Mouse (Mus musculus) ES-E14 (cell line): ENCODE measurements at regions not wholly inside any gene's neighbourhood (a gene's known extent, or its start where the extent isn't known, plus 50 kb on each side); places are given as distances from the start of the nearest gene placed in this dataset.

ENCODE experiments used
- CHD2 ChIP-seq: IDR thresholded peaks from 2 replicates; pipeline ENCODE4 v1.6.1; 2014; ENCODE audit warnings: mild to moderate bottlenecking, low read depth, low read length, inconsistent platforms
- MAFK ChIP-seq: IDR thresholded peaks from 2 replicates; pipeline ENCODE4 v1.6.1; 2014; ENCODE audit warnings: mild to moderate bottlenecking, low read depth, low read length, inconsistent platforms; ENCODE audit not compliant: insufficient read depth

DNA sequence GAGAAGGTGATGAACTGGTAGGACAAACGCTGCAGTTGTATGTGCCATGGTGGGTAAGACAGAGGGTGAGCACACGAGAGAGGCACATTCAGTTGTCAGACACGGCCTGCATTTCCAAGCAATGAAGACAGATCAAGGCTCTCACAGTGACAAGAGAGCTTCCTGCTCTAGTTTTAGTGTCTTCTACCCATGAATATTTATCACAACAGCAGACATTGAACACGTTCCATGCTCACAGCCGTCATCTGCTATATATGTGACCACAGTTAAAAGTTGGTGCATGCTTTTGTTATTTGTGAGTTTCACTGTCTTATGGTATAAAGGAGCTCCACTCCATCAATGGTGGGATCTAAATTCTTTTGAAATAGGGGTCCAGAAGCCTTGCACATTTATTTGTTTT, 76.9 kb upstream of the Gk2 start:
- TF ChIP-seq CHD2 (no peak), MAFK (no peak)
